Mouse (Mus musculus) liver, embryonic 15.5 days (tissue): Measurements from ENCODE around the gene Olfr1058. TPM values are rescaled to one million over a fixed set of nuclear protein-coding genes. Genes with fewer than 3 reads are reported as not detected.
"Not testable (repeated sequence)": the region's sequence is repeated elsewhere in the genome, so short reads cannot be mapped to it uniquely, and the experiment has no call there.

Source experiments
- ATAC-seq: fragments of 200-750 bp; cut with Nextera tagmentation; 2 replicates; pipeline ENCODE4 v1.8.0; 2017; ENCODE audit warnings: moderate number of reproducible peaks, mild to moderate bottlenecking, moderate library complexity; ENCODE audit not compliant: insufficient read depth
- H3K27ac ChIP-seq: fragments of 300-500 bp; sonication (generic); replicated peaks from 2 replicates; pipeline ENCODE4 v1.5.1; 2015; ENCODE audit warnings: mild to moderate bottlenecking, inconsistent platforms
- H3K27me3 ChIP-seq: fragments of 300-500 bp; sonication (generic); 2 replicates; pipeline ENCODE4 v1.6.1; 2015; ENCODE audit warnings: mild to moderate bottlenecking, inconsistent platforms
- H3K36me3 ChIP-seq: fragments of 300-500 bp; sonication (generic); replicated peaks from 2 replicates; pipeline ENCODE4 v1.6.1; 2015; ENCODE audit warnings: moderate library complexity, mild to moderate bottlenecking, inconsistent platforms
- H3K4me1 ChIP-seq: fragments of 300-500 bp; sonication (generic); replicated peaks from 2 replicates; pipeline ENCODE4 v1.6.1; 2015; ENCODE audit warnings: inconsistent platforms
- H3K4me2 ChIP-seq: fragments of 300-500 bp; sonication (generic); 2 replicates; pipeline ENCODE4 v1.6.1; 2015; ENCODE audit warnings: moderate library complexity, mild to moderate bottlenecking, inconsistent platforms
- H3K4me3 ChIP-seq: fragments of 300-500 bp; sonication (generic); replicated peaks from 2 replicates; pipeline ENCODE4 v1.5.1; 2015; ENCODE audit warnings: mild to moderate bottlenecking, inconsistent platforms
- H3K9ac ChIP-seq: fragments of 300-500 bp; sonication (generic); 2 replicates; pipeline ENCODE4 v1.6.1; 2015; ENCODE audit warnings: moderate library complexity, mild to moderate bottlenecking, inconsistent platforms
- H3K9me3 ChIP-seq: fragments of 300-500 bp; sonication (generic); replicated peaks from 2 replicates; pipeline ENCODE4 v1.6.1; 2016; ENCODE audit warnings: inconsistent platforms
- WGBS: fragments of 180-500 bp; shearing (Covaris S2); methylation state at CpG from one replicate; pipeline ENCODE4 v1.1.7; 2015; ENCODE audit warnings: mixed read lengths; ENCODE audit not compliant: insufficient replicate concordance; 5-methylcytosine and 5-hydroxymethylcytosine counted together
- polyA plus RNA-seq: library from polyadenylated mRNA; unstranded; fragments of >200 nt; fragmentation: Nextera tagmentation; extraction: Ambion mirVana; gene quantifications from 2 replicates; pipeline ENCODE4 v1.2.1, GENCODE M21; 2015

Gene Olfr1058
- polyA plus RNA-seq, result not detected in 2 replicates

GRCm38 (mm10) chr2:86388461-86388860 is at the start of gene Olfr1058:
Olfr1058 (minus strand) TSS chr2:86388561.
- H3K9ac ChIP-seq, H3K27ac ChIP-seq, H3K9me3 ChIP-seq, ATAC-seq, H3K27me3 ChIP-seq, H3K4me1 ChIP-seq, H3K4me3 ChIP-seq, H3K36me3 ChIP-seq, H3K4me2 ChIP-seq: not testable (repeated sequence)

GRCm38 (mm10) chr2:86428511-86428910 is 40.1 kb upstream of the Olfr1058 start:
- 41% methylated on average over 8 of the region's 8 CpGs for WGBS
- H3K4me2 ChIP-seq, ATAC-seq: not testable (repeated sequence)

GRCm38 (mm10) chr2:86426649-86427048 is 38.3 kb upstream of the Olfr1058 start, which contains the start of gene Olfr1062:
Olfr1062 (minus strand) TSS chr2:86426749.
- H3K9ac ChIP-seq, H3K36me3 ChIP-seq, H3K4me1 ChIP-seq, ATAC-seq, H3K4me3 ChIP-seq, H3K4me2 ChIP-seq, H3K9me3 ChIP-seq, H3K27ac ChIP-seq, H3K27me3 ChIP-seq: not testable (repeated sequence)

More at GRCm38 (mm10) chr2:86428511-86428910, 40.1 kb upstream of the Olfr1058 start:
- H3K9me3 ChIP-seq, H3K9ac ChIP-seq, H3K4me3 ChIP-seq, H3K4me1 ChIP-seq, H3K36me3 ChIP-seq, H3K27me3 ChIP-seq, H3K27ac ChIP-seq: not testable (repeated sequence)

- Histone ChIP-seq H3K27ac (no peak within 1 kb of the TSS), H3K4me2 (no peak within 1 kb of the TSS), H3K4me1 (no peaks in the 10 kb centered on the region), H3K36me3 (no peaks in the 10 kb centered on the region), H3K27me3 (no peaks in the 10 kb centered on the region), H3K9ac (no peak within 1 kb of the TSS), H3K9me3 (no peaks in the 10 kb centered on the region), H3K4me3 (no peak within 1 kb of the TSS)
- WGBS, result 50% methylated on average over 1 of the region's 1 CpGs
- ATAC-seq, result no peak
Measured at GRCm38 (mm10) chr2:86413950-86414349, 25.6 kb upstream of the Olfr1058 start, which contains the start of gene Olfr1061. Olfr1061 (minus strand) TSS chr2:86414050.

- WGBS, result 52% methylated on average over 2 of the region's 2 CpGs
- H3K27me3 ChIP-seq, result no peaks in the 10 kb centered on the region
- no peaks in the 10 kb centered on the region for H3K4me1 ChIP-seq
- H3K4me2 ChIP-seq, result no peak overlapping the region
- no peak overlapping the region for H3K27ac ChIP-seq
- no peak overlapping the region for H3K9ac ChIP-seq
- H3K4me3 ChIP-seq, result no peak overlapping the region
- H3K9me3 ChIP-seq, result no peaks in the 10 kb centered on the region
- ATAC-seq, result no peak
- no peaks in the 10 kb centered on the region for H3K36me3 ChIP-seq
Measured at GRCm38 (mm10) chr2:86395114-86395513, 6.8 kb upstream of the Olfr1058 start.

- Histone ChIP-seq H3K4me1 (no peaks in the 10 kb centered on the region), H3K4me3 (no peak within 1 kb of the TSS), H3K36me3 (no peaks in the 10 kb centered on the region), H3K9ac (no peak within 1 kb of the TSS), H3K9me3 (no peaks in the 10 kb centered on the region), H3K27me3 (no peaks in the 10 kb centered on the region), H3K27ac (no peak within 1 kb of the TSS), H3K4me2 (no peak within 1 kb of the TSS)
- ATAC-seq, result no peak
Measured at GRCm38 (mm10) chr2:86378293-86378692, 10.1 kb downstream of the Olfr1058 start, which contains the start of gene Olfr1057. Olfr1057 (minus strand) TSS chr2:86378393.

GRCm38 (mm10) chr2:86366342-86366741 is 22.0 kb downstream of the Olfr1058 start:
- ATAC-seq, H3K27me3 ChIP-seq, H3K9ac ChIP-seq, H3K36me3 ChIP-seq, H3K27ac ChIP-seq, H3K4me1 ChIP-seq, H3K4me2 ChIP-seq, H3K9me3 ChIP-seq, H3K4me3 ChIP-seq: not testable (repeated sequence)
- no CpG with 5 or more reads among the region's 6 CpGs for WGBS

GRCm38 (mm10) chr2:86362369-86362768 is 26.0 kb downstream of the Olfr1058 start, which contains the start of gene Olfr1056:
Olfr1056 (minus strand) TSS chr2:86362469.
- Histone ChIP-seq H3K27me3 (no peaks in the 10 kb centered on the region), H3K4me2 (no peak within 1 kb of the TSS), H3K4me3 (no peak within 1 kb of the TSS), H3K4me1 (no peaks in the 10 kb centered on the region), H3K9me3 (no peaks in the 10 kb centered on the region), H3K27ac (no peak within 1 kb of the TSS), H3K36me3 (no peaks in the 10 kb centered on the region), H3K9ac (no peak within 1 kb of the TSS)
- no peak for ATAC-seq

- H3K27ac ChIP-seq, H3K27me3 ChIP-seq, H3K36me3 ChIP-seq, H3K9ac ChIP-seq, H3K4me2 ChIP-seq, H3K4me1 ChIP-seq, H3K4me3 ChIP-seq, H3K9me3 ChIP-seq, ATAC-seq: not testable (repeated sequence)
- 70% methylated on average over 1 of the region's 1 CpGs for WGBS
Measured at GRCm38 (mm10) chr2:86351751-86352150, 36.6 kb downstream of the Olfr1058 start.

- no peak within 1 kb of the TSS for H3K4me2 ChIP-seq
- H3K4me3 ChIP-seq, result no peak within 1 kb of the TSS
- 66% methylated on average over 5 of the region's 5 CpGs for WGBS
- no peaks in the 10 kb centered on the region for H3K9me3 ChIP-seq
- H3K27ac ChIP-seq, result no peak within 1 kb of the TSS
- ATAC-seq, result no peak
- no peaks in the 10 kb centered on the region for H3K4me1 ChIP-seq
- H3K27me3 ChIP-seq, result no peaks in the 10 kb centered on the region
- no peaks in the 10 kb centered on the region for H3K36me3 ChIP-seq
- H3K9ac ChIP-seq, result no peak within 1 kb of the TSS
Measured at GRCm38 (mm10) chr2:86350184-86350583, 38.2 kb downstream of the Olfr1058 start, which contains the start of gene Olfr1055. Olfr1055 (minus strand) TSS chr2:86350284.

GRCm38 (mm10) chr2:86335333-86335732 is 53.0 kb downstream of the Olfr1058 start, which contains the start of gene Olfr1054:
Olfr1054 (minus strand) TSS chr2:86335433.
- 73% methylated on average over 3 of the region's 3 CpGs for WGBS
- H3K4me1 ChIP-seq, result no peaks in the 10 kb centered on the region

More at GRCm38 (mm10) chr2:86335333-86335732, 53.0 kb downstream of the Olfr1058 start, which contains the start of gene Olfr1054:
- H3K4me2 ChIP-seq, result no peak within 1 kb of the TSS
- no peak within 1 kb of the TSS for H3K27ac ChIP-seq
- H3K9ac ChIP-seq, result no peak within 1 kb of the TSS
- no peak within 1 kb of the TSS for H3K4me3 ChIP-seq
- H3K9me3 ChIP-seq, result no peaks in the 10 kb centered on the region
- no peak for ATAC-seq
- no peaks in the 10 kb centered on the region for H3K27me3 ChIP-seq
- H3K36me3 ChIP-seq, result no peaks in the 10 kb centered on the region
